Mouse (Mus musculus) retina, embryonic 14.5 days (tissue): Measurements from ENCODE around the gene OR5BS1P.
"Not testable (repeated sequence)": the region's sequence is repeated elsewhere in the genome, so short reads cannot be mapped to it uniquely, and the experiment has no call there.

ENCODE experiments used
- DNase-seq: peaks from one replicate; pipeline ENCODE4 v3.0.0-alpha.2; 2015; ENCODE audit warnings: low spot score

OR5BS1P gene

DNA sequence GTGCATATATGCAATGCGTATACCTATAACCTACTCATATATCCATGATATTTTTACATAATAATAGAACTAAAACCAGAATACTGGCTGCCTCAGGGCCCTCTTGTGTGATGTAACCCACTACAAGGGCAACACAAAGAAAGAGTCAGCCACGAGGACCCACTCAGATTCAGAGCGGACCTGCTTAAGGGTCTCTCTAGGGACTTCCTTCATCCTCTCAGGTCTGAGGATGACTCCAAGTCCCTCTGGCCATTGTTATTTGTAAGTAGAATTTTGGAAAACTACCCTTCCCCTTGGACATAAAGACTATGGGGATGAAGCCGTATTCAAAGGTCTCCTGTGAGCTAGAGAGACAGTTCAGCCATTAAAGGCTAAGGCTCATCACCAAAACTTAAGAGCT lies at the start of gene OR5BS1P:
Gene OR5BS1P, plus strand, starts transcription at position 301 of the 400 bp plus-strand sequence.
- DNase-seq: no peak

DNA sequence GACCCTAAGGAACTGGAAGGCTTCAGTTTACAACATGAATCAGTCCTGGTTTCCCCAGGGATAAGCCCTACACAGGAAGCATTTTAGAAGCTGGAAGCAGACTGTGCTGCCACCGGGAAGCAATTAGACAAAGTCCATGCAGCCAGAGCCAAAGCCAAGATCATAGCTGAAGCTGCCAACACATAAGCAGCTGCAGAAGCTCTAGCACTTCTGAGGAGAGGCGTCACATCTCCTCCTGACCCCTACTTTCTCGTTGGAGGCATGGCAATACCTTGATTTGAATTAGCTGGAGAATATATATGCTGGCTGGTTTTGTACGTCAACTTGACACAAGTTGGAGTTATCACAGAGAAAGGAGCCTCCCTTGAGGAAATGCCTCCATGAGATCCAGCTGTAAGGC lies 48.8 kb upstream of the OR5BS1P start:
- DNase-seq: no peak

DNA sequence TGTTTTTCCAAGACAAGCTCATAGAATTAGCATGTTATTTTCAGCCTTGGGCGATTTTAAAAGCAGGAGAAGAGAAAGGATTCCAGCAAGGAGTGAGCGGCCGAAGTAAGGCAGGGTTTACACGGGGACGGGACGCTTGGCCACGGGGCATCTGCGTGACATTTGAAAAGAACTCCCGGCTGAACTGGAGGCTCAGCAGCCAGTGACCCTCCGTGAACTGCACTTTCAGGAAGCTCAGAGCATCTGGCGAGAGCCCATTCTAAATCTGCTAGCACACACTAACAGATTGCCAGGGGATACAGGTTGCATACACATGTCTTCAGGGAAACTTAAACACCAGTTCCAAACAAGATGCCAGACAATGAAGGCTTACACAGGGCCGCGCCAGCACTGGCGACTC lies 45.4 kb upstream of the OR5BS1P start:
- no peak for DNase-seq

DNA sequence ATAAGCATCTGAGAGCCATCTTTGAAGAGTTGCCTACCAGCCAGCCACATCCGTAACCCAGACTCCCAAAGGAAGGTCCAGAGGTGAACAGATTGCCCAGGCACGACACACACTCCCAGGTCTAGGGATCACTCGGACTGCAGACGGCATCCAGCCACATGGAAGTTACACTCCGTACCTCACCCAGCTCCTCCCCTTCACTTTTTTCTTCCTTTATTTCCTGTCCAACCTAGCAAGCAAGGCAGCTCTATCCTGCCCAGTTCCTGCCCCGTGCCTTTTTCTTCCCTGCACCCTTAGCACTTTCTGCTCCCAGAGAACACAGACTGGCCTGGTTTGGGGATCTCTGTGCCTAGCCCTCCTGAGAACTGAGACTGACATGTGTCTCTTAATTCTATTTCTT lies 44.9 kb upstream of the OR5BS1P start:
- DNase-seq: no peak

DNA sequence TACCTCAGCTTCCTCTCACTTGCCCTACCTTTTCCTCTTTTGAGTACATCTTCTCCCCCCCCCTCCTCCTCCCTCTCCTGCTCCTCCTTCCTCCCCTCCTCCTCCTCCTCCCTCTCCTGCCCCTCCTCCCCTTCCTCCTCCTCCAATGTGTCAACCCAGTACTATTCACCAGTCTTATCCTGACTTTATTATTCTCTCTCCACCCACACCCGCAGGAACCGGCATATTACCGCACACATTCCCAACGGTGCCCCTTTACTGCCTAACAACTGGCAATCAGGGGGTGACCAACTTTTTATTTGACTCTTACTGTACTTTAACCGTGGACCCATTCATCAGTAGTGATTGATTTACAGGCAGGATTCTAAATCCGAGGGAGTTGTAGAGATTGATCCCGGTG lies 44.5 kb upstream of the OR5BS1P start:
- DNase-seq: no peak

DNA sequence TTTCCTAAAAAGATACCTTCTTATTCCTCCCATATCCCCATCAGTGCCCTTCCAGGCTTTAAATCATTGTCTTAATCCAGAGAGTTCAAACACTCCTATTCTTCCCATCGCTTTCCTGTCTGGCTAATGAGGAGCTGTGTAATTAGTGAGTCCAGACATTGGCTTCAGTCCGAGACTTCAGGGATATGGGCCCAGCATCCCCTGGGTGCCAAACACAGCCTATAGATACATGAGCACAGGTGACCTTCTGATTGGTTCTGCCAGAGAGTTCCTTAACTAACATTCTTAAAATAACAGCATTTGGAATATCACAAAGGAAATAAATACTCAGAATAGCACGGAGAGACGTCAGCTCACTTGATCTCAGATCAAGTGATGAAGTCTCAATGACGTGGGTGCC lies 38.8 kb upstream of the OR5BS1P start, which contains the start of gene Olfr282:
Gene Olfr282, plus strand, starts transcription at position 301 of the 400 bp plus-strand sequence.
- DNase-seq: not testable (repeated sequence)

DNA sequence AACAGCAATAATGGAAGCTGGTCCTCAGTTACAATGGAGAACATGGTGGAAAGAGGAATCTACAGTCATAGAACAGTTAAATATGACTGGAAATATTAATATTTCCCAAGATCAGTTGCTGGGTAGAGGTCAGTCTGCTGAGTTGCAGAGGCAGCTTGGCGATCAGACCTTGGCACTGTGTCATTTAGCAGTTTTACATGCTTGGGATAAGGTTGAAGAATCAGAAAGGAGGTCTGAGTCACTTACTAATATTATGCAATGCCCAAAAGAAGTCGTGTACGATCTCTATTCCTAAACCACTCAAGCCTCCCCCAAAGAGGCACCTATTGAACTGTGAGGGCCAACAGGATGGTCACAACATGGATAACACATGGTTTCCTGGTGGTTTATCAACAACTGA lies 25.1 kb upstream of the OR5BS1P start:
- DNase-seq: no peak

DNA sequence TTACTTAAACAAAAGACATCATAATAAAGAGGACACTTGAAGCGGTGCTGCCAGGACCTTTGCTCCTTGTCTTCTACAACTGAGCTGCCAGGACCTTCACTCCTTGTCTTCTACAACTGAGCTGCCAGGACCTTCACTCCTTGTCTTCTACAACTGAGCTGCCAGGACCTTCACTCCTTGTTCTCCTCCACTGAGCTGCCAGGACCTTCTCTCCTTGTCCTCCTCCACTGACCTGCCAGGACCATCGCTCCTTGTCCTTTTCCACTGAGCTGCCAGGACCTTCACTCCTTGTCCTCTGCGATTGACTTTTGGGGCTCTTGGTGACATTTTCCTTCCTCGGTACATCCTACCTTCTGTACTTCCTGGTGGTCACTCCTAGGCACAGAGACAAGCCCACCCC lies 21.2 kb upstream of the OR5BS1P start:
- no peak for DNase-seq

DNA sequence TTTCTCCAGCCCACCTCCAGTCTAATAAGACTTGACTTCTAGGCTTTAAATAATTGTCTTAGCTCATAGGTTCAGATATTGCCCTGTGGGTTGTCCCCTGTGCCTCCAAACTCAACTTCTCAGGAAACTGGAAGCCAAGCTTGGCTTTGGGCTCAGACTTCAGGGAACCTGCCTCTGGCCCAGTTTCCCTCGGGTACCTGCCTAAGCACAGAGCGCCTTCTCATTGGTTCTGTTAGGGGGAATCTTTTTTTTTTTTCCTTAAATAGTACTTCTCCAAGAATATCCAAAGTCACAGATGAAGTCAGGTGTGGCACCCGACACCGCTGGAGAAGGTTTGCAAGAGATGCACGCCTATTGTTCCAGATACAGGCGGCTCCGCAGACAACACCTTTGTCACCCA lies 17.4 kb upstream of the OR5BS1P start, which contains the start of gene Olfr281:
Gene Olfr281, plus strand, starts transcription at position 301 of the 400 bp plus-strand sequence.
- no peak for DNase-seq

DNA sequence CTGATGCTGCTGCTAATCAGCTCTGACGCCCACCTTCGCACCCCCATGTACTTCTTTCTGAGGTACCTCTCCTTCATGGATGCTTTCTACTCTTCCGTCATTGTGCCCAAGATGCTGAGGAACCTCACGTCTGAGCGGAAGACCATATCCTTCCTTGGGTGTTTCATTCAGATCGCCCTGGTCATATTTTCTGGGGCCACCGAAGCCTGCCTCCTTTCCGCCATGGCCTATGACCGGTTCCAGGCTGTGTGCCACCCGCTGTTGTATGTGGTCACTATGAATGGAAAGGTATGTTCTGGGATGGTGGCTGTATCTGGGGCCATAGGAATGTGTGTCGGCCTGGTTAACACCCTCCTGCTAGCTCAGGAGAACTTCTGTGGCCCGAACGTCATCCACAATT lies 1.8 kb downstream of the OR5BS1P start:
- DNase-seq: no peak

DNA sequence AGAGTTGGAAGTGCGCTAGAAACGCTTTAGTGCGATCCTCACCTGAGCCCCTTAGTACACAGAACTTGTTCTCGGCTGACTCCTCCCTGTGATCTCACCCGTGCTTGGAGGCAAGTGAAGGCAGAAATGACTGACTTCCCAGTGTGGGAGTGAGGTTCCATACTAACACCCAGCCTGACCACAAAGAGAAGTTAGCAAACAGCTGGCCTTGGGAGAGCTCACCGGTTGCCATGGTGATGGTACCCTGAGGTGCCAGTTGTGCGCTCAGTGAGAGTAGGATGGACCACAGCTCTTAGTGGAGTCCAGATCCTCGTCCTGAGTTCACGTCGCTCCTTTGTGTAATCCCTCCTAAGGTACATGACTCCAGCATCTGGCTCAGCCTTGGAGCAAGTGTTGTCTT lies 5.3 kb downstream of the OR5BS1P start:
- DNase-seq: no peak

DNA sequence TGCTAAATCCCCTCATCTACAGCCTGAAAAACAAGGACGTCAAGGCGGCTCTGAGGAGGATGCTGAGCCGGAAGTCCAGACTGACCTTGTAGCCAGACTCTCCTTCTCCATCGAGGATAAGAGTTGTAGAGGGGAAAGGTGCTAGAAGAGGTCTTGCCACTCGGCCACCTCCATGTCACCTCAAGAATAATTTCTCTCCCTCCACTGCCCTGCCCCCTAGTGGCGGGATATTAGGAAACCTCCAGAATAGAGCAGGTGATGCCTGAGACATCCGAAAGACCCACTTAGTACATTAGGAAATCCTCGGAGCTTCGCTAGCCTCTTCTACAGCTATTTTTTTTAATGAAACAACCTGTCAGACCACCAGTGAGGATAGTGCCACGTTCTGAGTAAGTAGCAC lies 5.7 kb downstream of the OR5BS1P start:
- peak; percentile 63 for DNase-seq

DNA sequence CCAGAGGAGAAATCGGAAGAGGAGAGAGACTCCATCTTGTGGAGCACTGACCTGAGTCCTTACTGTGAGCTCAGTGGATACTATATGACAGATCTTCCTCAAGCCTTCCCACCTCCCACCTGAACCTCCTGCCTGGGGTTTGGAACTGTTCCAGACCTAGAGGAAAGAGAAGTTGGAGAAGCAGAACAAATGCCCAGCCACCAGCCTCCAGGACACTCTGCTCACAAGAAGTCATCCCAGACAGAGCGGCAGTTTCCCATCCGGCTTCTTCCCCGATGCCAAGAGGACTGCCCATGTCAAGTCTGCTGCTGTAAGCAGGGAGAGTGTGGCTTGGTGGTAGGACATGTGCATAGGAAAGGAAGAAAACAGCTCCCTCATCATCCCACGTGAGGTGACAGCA lies 6.6 kb downstream of the OR5BS1P start:
- no peak for DNase-seq

DNA sequence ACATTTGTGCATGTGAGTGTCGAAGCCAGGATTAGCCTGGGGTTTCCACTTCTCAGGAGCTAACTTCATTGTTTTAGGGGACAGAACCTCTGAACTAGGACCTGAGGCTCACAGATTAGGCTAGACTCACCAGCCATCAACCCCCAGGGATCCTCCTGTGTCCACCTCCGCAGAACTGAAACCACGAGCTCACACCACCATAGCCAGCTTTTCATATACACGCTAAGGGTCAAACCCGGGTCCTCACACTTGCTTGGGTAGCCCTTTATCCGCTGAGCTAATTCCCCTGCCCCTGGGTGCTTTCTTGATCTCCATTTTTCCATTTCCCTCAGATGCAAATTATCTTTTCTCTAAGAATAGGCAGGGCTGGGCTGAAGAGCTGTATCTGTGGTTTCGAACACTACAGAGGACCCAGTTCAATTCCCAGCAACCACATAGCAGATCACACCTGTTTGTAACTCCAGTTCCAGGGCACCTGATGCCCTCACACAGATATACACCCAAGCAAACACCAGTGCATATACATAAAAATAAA lies 9.9 kb downstream of the OR5BS1P start:
- DNase-seq: no peak

DNA sequence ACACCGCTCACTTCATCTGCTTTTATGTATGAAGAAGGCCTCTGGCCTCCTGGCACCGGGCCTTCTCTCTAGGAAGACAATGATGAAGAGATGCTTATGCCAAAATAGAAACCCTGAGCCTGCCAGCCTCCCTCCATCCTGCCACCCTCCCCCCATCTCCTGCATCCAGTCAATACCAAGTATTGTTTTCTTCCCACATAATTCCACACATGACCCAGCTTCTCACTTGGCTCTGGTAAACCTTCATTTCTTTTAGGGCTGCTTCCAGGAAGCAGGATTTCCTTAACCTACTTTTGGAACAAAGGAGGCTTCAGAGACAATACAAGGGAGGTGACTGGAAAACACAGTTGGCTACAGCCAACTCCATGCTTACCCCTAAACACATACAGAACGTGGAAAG lies 13.0 kb downstream of the OR5BS1P start, which contains the start of gene Lalba:
Gene Lalba, minus strand, starts transcription at position 21 of the 400 bp plus-strand sequence.
- DNase-seq: no peak

DNA sequence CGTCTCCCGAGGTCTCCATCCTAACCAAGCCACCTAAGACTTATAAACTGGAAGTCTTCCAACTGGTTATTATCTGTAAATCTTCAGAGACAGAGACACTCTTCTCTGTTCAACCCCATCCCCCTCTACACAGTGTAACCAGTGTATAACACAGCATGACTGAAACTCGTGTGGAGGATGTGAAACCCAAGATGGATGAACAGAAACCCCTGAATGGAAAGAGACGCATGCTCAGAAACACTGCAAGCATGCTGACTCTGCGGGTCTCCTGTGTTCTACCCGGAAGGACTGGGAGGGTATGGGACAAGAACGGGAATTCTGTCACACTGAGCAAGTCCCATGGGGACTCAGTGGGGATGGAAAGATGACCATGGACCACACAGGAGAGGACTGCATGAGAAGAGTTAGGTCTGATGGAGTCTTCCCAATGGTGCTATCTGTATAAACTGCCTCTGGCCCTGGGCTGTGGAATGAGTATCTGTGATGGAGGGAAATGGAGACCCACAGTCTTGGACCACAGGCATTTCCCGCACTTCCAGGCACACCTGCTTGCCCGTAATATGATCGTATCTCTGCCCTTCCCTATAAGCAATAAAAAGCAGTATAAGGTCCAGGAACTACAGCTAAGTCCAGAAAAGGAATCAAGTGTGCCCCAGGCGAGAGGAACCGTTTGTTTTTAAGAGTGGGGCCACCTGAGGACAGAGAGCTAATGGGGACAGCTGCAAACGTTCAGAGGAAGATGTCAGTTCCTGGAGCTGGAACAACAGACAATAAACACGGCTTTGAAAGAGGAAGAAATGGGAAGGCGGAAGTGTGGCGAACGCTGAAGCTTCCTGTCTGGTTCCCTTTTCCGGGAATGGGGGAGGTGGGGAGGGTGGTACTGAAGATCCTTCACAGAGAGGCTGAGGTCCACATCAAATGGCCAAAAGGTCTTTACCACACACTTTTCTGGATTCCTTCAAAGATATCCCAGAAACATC lies 14.5 kb downstream of the OR5BS1P start:
- no peak for DNase-seq

DNA sequence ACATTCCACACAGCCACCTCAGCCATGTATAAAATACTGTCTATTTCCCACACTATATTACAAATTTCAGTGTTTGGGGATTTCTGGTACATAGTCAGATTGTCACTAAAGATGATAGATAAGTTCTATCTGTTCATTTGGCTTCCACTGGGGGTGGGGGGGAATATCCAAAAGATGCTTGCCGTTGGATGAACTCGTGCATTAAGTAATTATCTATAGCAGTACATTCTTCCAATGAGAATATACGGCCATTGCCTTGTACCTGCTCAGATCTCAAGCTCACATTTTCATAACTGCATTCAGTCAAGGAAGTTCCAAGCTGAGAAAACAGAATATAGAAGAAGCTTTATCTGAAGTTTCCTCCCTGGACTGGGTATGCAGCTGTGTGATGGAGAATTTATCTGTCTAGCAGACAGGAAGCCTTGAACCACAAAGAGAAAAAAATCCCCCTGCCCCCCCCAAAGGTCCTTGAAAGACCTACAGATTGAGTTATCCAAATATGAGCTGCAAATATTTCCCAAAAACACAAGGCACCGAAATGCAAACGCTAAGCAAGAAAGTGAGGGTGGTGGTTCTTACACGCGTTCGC lies 16.8 kb downstream of the OR5BS1P start:
- no peak for DNase-seq

DNA sequence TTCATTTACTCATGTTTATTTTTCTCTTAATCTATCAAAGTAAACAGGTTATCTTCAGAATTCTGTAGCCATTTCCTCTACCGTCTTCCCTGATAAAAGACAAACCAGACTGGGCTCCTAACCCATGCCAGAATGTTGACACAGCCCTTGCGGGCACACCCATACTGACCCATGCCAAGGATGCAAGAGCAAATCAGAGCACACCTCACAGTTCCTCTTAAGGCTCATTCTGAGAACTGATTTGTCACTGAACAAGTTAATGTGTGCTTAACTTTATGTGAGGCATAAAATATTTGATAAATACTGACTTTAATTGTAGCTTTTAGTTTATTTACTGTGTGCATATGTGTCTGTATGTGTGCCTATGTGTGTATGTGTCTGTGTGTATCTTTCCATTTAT lies 21.6 kb downstream of the OR5BS1P start:
- no peak for DNase-seq

DNA sequence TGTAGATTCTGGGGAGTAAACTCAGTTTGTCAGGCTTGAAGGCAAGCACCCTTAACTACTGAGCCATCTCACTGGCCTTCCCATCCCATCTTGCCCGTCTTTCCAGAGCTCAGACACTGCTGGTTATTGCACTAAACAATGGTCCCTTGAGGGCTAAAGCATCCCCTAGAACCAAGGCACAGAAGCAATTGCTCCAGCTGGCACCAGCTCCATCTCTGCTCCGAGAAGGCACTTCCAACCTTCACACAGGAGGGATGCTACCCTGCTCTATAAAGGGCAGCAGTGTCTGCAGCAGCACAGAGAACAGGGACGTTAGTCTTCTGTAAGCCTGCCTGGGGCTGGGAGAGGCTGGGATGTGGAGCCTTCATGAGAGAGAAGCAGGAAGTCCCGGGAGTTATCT lies 22.4 kb downstream of the OR5BS1P start, which contains the start of gene Olfr279:
Gene Olfr279, plus strand, starts transcription at position 301 of the 400 bp plus-strand sequence.
- DNase-seq: no peak

DNA sequence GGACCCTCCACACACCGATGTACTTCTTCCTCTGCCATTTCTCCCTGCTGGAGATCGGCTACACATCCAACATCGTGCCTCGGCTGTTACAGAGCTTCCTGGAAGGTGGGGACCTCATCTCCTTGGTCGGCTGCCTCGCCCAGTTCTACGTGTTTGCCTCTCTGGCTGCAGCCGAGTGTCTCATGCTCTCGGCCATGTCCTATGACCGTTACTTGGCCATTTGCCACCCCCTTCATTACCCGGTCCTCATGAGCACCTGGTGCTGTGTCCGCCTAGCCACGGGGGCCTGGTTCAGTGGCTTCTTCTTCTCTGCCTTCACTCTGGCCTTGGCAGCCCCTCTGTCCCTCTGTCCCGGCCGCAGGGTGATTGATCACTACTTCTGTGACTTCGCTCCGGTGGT lies 27.9 kb downstream of the OR5BS1P start:
- DNase-seq: no peak

DNA sequence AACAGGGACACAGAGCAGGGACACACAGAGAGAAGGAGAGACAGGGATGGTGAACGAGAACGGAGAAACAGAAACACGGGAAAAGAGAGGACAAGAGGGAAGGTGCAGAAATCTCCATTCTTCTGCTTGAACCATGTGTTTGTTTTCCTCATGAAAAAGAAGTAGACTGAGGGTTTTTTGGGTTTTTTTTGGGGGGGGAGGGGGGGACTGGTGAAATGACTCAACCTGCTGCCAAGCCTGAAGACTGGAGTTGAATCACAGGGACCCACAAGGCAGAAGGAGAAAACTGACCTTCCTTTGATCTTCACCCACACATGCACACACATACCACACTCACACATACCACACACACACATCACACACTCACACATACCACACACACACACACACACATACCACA lies 33.6 kb downstream of the OR5BS1P start:
- DNase-seq: no peak

DNA sequence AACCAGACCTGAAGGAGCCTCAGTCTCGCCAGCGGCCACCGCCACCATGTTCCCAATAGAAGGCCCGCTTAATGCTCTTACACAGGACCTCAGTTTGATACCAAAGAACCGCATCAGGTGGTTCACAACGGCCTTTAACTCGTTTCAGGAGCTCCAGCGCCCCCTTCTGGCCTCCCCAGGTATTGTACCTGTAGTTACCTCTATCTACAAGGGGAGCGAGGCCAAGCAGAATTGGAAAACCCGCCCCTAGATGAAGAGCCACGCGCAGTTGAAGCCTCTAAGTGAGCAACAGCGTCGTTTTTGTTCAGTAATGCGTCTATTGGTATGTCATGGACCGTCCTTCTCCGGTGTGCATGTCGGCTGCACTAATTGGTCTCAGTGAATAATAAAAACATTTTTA lies 34.8 kb downstream of the OR5BS1P start:
- peak; percentile 79 for DNase-seq
